Mouse (Mus musculus) embryonic fibroblast, embryonic 13.5 days (primary cell): ENCODE measurements around the gene Tas2r143.

Source experiments
- CTCF ChIP-seq: IDR thresholded peaks from 2 replicates; pipeline ENCODE4 v1.5.1; 2011; ENCODE audit warnings: mild to moderate bottlenecking, control low read depth, low read length, moderate library complexity, borderline replicate concordance; ENCODE audit not compliant: insufficient read depth
- POLR2A ChIP-seq: IDR thresholded peaks from 2 replicates; pipeline ENCODE4 v1.6.1; 2011; ENCODE audit warnings: low read depth, mild to moderate bottlenecking, control low read depth, low read length, moderate library complexity

- no peak for TF ChIP-seq POLR2A
- TF ChIP-seq CTCF, result no peak
Measured at GRCm38 (mm10) chr6:42441395-42441794, 41.4 kb downstream of the Tas2r143 start.
